Mouse (Mus musculus): Measurements from ENCODE around the gene Klhl22.

The Klhl22 gene

GRCm38 (mm10) chr16:17833681-17834399, 74.4 kb downstream of the Klhl22 start:
- DNase-seq (ENCODE audit: low spot score in 2 of 2), result peak; percentile 67

GRCm38 (mm10) chr16:17834543-17834942, 75.1 kb downstream of the Klhl22 start:
- DNase-seq (ENCODE audit: low spot score in 2 of 2), result no peak

- DNase-seq (ENCODE audit: low spot score in 2 of 2), result no peak
These were observed 76.1 kb downstream of the Klhl22 start for GRCm38 (mm10) chr16:17835481-17835880.

GRCm38 (mm10) chr16:17838051-17838450, 78.6 kb downstream of the Klhl22 start, which contains the start of gene Car15:
TSS of gene Car15 (minus strand) at chr16:17838364.
- no peak for DNase-seq (ENCODE audit: low spot score in 2 of 2)

- DNase-seq (ENCODE audit: low spot score in 2 of 2), result no peak
These were observed 80.6 kb downstream of the Klhl22 start for GRCm38 (mm10) chr16:17839976-17840375.

- no peak for DNase-seq (ENCODE audit: low spot score in 2 of 2)
These were observed 83.0 kb downstream of the Klhl22 start for GRCm38 (mm10) chr16:17842437-17842836.

Measured in right cerebral cortex, adult 2 months (tissue).